Mouse (Mus musculus) heart, postnatal 0 days (tissue): ENCODE measurements at regions not wholly inside any gene's neighbourhood (a gene's known extent, or its start where the extent isn't known, plus 50 kb on each side); places are given as distances from the start of the nearest gene placed in this dataset.

Source experiments
- ATAC-seq: fragments of 200-750 bp; cut with Nextera tagmentation; 2 replicates; pipeline ENCODE4 v1.8.0; 2017; ENCODE audit warnings: low read depth, moderate number of reproducible peaks, moderate library complexity; ENCODE audit not compliant: insufficient read depth
- DNase-seq: peaks from one replicate; pipeline ENCODE4 v3.0.0-alpha.2; 2016; ENCODE audit warnings: low spot score
- H3K27ac ChIP-seq: fragments of 300-500 bp; sonication (generic); 2 replicates; pipeline ENCODE4 v1.5.1; 2014; ENCODE audit warnings: low read depth, mild to moderate bottlenecking
- H3K27me3 ChIP-seq: fragments of 300-500 bp; sonication (generic); 2 replicates; pipeline ENCODE4 v1.6.1; 2014; ENCODE audit warnings: low read length, mixed read lengths; ENCODE audit not compliant: control insufficient read depth, insufficient read depth
- H3K36me3 ChIP-seq: fragments of 300-500 bp; sonication (generic); replicated peaks from 2 replicates; pipeline ENCODE4 v1.6.1; 2014; ENCODE audit warnings: low read length, mixed read lengths; ENCODE audit not compliant: control insufficient read depth, insufficient read depth
- H3K4me1 ChIP-seq: fragments of 300-500 bp; sonication (generic); 2 replicates; pipeline ENCODE4 v1.6.1; 2014; ENCODE audit warnings: antibody characterized with exemption; ENCODE audit not compliant: control insufficient read depth, insufficient read depth
- H3K4me2 ChIP-seq: fragments of 300-500 bp; sonication (generic); 2 replicates; pipeline ENCODE4 v1.6.1; 2014; ENCODE audit warnings: low read depth, mild to moderate bottlenecking, low read length, moderate library complexity
- H3K4me3 ChIP-seq: fragments of 300-500 bp; sonication (generic); 2 replicates; pipeline ENCODE4 v1.5.1; 2014; ENCODE audit warnings: low read depth, low read length
- H3K9ac ChIP-seq: fragments of 300-500 bp; sonication (generic); replicated peaks from 2 replicates; pipeline ENCODE4 v1.6.1; 2014; ENCODE audit warnings: low read depth, low read length, mixed read lengths
- H3K9me3 ChIP-seq: fragments of 300-500 bp; sonication (generic); replicated peaks from 2 replicates; pipeline ENCODE4 v1.6.1; 2016; ENCODE audit warnings: low read length; ENCODE audit not compliant: control insufficient read depth
- CTCF ChIP-seq: IDR thresholded peaks from 2 replicates; pipeline ENCODE4 v1.5.1; 2016; ENCODE audit warnings: antibody characterized with exemption, control low read depth, low read depth
- EP300 ChIP-seq: IDR thresholded peaks from 2 replicates; pipeline ENCODE4 v1.6.1; 2016; ENCODE audit warnings: antibody characterized with exemption, low read depth
- WGBS: fragments of 180-500 bp; shearing (Covaris S2); extraction: QIAGEN DNeasy Blood & Tissue Kit; methylation state at CpG from one replicate; pipeline ENCODE4 v1.1.7; 2014; 5-methylcytosine and 5-hydroxymethylcytosine counted together

GRCm38 (mm10) chr2:10874303-10874702, 297.6 kb upstream of the Prkcq start:
- WGBS, result 66% methylated on average over 4 of the region's 4 CpGs
- ATAC-seq (no peak), DNase-seq (no peak)
- Histone ChIP-seq H3K4me1 (no peaks in the 10 kb centered on the region), H3K9me3 (no peaks in the 10 kb centered on the region), H3K27ac (no peak overlapping the region), H3K36me3 (no peaks in the 10 kb centered on the region), H3K27me3 (no peaks in the 10 kb centered on the region), H3K4me3 (no peak overlapping the region), H3K4me2 (no peak overlapping the region), H3K9ac (no peak overlapping the region)
- TF ChIP-seq EP300, result no peak

- Histone ChIP-seq H3K36me3 (no peaks in the 10 kb centered on the region), H3K9me3 (no peaks in the 10 kb centered on the region), H3K27me3 (no peaks in the 10 kb centered on the region), H3K4me3 (no peak overlapping the region), H3K27ac (no peak overlapping the region), H3K9ac (no peak overlapping the region), H3K4me1 (no peaks in the 10 kb centered on the region), H3K4me2 (no peak overlapping the region)
- WGBS, result 80% methylated on average over 3 of the region's 3 CpGs
- no peak for TF ChIP-seq EP300
- ATAC-seq (no peak), DNase-seq (no peak)
Observed at GRCm38 (mm10) chr2:10901926-10902325, 270.0 kb upstream of the Prkcq start.

GRCm38 (mm10) chr2:10919955-10920354, 252.0 kb upstream of the Prkcq start:
- H3K4me1 ChIP-seq, result no peaks in the 10 kb centered on the region
- H3K27me3 ChIP-seq, result no peaks in the 10 kb centered on the region
- ATAC-seq (no peak), DNase-seq (no peak)
- H3K9ac ChIP-seq, result no peak overlapping the region
- H3K27ac ChIP-seq, result no peak overlapping the region
- no peaks in the 10 kb centered on the region for H3K36me3 ChIP-seq
- H3K4me3 ChIP-seq, result no peak overlapping the region
- TF ChIP-seq EP300 (no peak), CTCF (peak; percentile 12; the same call in 1 of the 2 replicates)
- H3K9me3 ChIP-seq, result no peaks in the 10 kb centered on the region
- no peak overlapping the region for H3K4me2 ChIP-seq

- TF ChIP-seq CTCF, result no peak
- no peak for TF ChIP-seq EP300
- Histone ChIP-seq H3K4me3 (no peak overlapping the region), H3K4me1 (no peaks in the 10 kb centered on the region), H3K9me3 (no peaks in the 10 kb centered on the region), H3K36me3 (no peaks in the 10 kb centered on the region), H3K9ac (no peak overlapping the region), H3K4me2 (no peak overlapping the region), H3K27me3 (no peaks in the 10 kb centered on the region), H3K27ac (no peak overlapping the region)
- 54% methylated on average over 8 of the region's 8 CpGs for WGBS
- ATAC-seq (no peak), DNase-seq (no peak)
Observed at GRCm38 (mm10) chr2:10920686-10921485, 251.0 kb upstream of the Prkcq start.

- Histone ChIP-seq H3K4me3 (no peak overlapping the region), H3K4me1 (no peaks in the 10 kb centered on the region), H3K27me3 (no peaks in the 10 kb centered on the region), H3K27ac (no peak overlapping the region), H3K36me3 (no peaks in the 10 kb centered on the region), H3K9ac (no peak overlapping the region), H3K9me3 (no peaks in the 10 kb centered on the region), H3K4me2 (no peak overlapping the region)
- no peak for ATAC-seq
- no peak for DNase-seq
- 32% methylated on average over 13 of the region's 13 CpGs for WGBS
- no peak for TF ChIP-seq CTCF
- TF ChIP-seq EP300, result no peak
Observed at GRCm38 (mm10) chr2:10921486-10922450, 250.1 kb upstream of the Prkcq start.
